Mouse (Mus musculus): ENCODE results near the gene Mapk3. TPM values are rescaled to one million over a fixed set of nuclear protein-coding genes. Genes with fewer than 3 reads are reported as not detected.
"Not testable (repeated sequence)": the region's sequence is repeated elsewhere in the genome, so short reads cannot be mapped to it uniquely, and the experiment has no call there.

Mapk3 gene
- polyA plus RNA-seq, 1 experiment from 2014 or later = 114 TPM

GRCm38 (mm10) chr7:126730256-126730789 lies 29.1 kb upstream of the Mapk3 start:
- not testable (repeated sequence) for H3K27me3 ChIP-seq (replicated peaks; ENCODE audit: control insufficient read depth, insufficient read depth, low read length); H3K4me2 ChIP-seq (ENCODE audit: low read length); H3K27ac ChIP-seq (ENCODE audit: low read depth, low read length); ATAC-seq; H3K4me1 ChIP-seq (ENCODE audit: control insufficient read depth, insufficient read depth, low read depth, low read length); H3K36me3 ChIP-seq (ENCODE audit: control insufficient read depth, insufficient read depth, low read length); H3K9me3 ChIP-seq (ENCODE audit: control insufficient read depth, low read length); H3K9ac ChIP-seq (ENCODE audit: low read depth, low read length); H3K4me3 ChIP-seq (ENCODE audit: low read length)
- 87% methylated on average over 4 of the region's 4 CpGs for WGBS

- H3K9ac ChIP-seq (ENCODE audit: low read depth, low read length) = no peak overlapping the region
- no peaks in the 10 kb centered on the region for H3K27me3 ChIP-seq (replicated peaks; ENCODE audit: control insufficient read depth, insufficient read depth, low read length)
- no peak for ATAC-seq
- H3K36me3 ChIP-seq (ENCODE audit: control insufficient read depth, insufficient read depth, low read length) = no peaks in the 10 kb centered on the region
- H3K27ac ChIP-seq (ENCODE audit: low read depth, low read length) = no peak overlapping the region
- no peak overlapping the region for H3K4me2 ChIP-seq (ENCODE audit: low read length)
- 76% methylated on average over 8 of the region's 8 CpGs for WGBS
- no peaks in the 10 kb centered on the region; the same call in 1 of the 2 replicates for H3K4me1 ChIP-seq (ENCODE audit: control insufficient read depth, insufficient read depth, low read depth, low read length)
- H3K4me3 ChIP-seq (ENCODE audit: low read length) = no peak overlapping the region
- H3K9me3 ChIP-seq (ENCODE audit: control insufficient read depth, low read length) = no peaks in the 10 kb centered on the region
Measured at GRCm38 (mm10) chr7:126736122-126736521, 23.3 kb upstream of the Mapk3 start.

GRCm38 (mm10) chr7:126739551-126739950 lies 19.9 kb upstream of the Mapk3 start:
- no peak overlapping the region for H3K4me2 ChIP-seq (ENCODE audit: low read length)
- no peak overlapping the region for H3K27ac ChIP-seq (ENCODE audit: low read depth, low read length)
- H3K27me3 ChIP-seq (replicated peaks; ENCODE audit: control insufficient read depth, insufficient read depth, low read length) = no peaks in the 10 kb centered on the region
- H3K4me3 ChIP-seq (ENCODE audit: low read length) = no peak overlapping the region
- no peaks in the 10 kb centered on the region for H3K36me3 ChIP-seq (ENCODE audit: control insufficient read depth, insufficient read depth, low read length)
- no peak overlapping the region for H3K9ac ChIP-seq (ENCODE audit: low read depth, low read length)
- H3K9me3 ChIP-seq (ENCODE audit: control insufficient read depth, low read length) = no peaks in the 10 kb centered on the region
- ATAC-seq = no peak
- H3K4me1 ChIP-seq (ENCODE audit: control insufficient read depth, insufficient read depth, low read depth, low read length) = no peaks in the 10 kb centered on the region; the same call in 1 of the 2 replicates
- 79% methylated on average over 17 of the region's 17 CpGs for WGBS

DNA sequence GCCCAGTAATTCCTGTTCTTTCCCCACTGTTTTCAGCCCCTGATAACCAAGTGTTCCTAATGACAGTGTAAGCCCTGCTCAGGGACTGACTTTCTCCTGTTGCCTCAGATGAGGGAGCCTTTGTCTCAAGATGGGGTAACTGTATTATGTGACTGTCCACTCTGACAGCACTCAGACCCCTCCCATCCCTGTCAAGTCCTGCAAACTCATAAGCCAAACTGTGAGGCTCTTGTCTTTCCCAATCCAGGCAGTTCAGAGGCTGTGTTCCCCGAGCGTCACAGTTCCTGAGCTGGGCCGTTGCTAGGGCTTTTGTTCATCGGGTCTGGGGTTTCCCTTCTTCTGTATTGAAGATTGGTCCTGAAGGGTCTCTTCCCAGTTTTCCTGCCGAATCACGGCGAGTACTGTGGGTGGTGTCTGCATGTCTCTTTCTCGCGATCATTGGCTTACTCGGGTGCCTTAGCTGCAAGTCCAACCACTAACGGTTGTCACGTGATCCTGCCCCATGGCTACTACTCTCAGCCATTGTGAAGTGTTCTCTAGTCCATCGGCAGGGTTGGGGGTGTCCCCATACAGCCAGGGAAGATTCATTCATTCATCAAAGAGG lies 19.2 kb upstream of the Mapk3 start:
- H3K27ac ChIP-seq (ENCODE audit: low read depth, low read length) = no peak overlapping the region
- WGBS = 62% methylated on average over 13 of the region's 13 CpGs
- no peak for ATAC-seq
- no peak overlapping the region for H3K4me3 ChIP-seq (ENCODE audit: low read length)
- no peaks in the 10 kb centered on the region for H3K36me3 ChIP-seq (ENCODE audit: control insufficient read depth, insufficient read depth, low read length)
- no peaks in the 10 kb centered on the region; the same call in 1 of the 2 replicates for H3K4me1 ChIP-seq (ENCODE audit: control insufficient read depth, insufficient read depth, low read depth, low read length)
- no peaks in the 10 kb centered on the region for H3K27me3 ChIP-seq (replicated peaks; ENCODE audit: control insufficient read depth, insufficient read depth, low read length)
- no peaks in the 10 kb centered on the region for H3K9me3 ChIP-seq (ENCODE audit: control insufficient read depth, low read length)
- no peak overlapping the region for H3K9ac ChIP-seq (ENCODE audit: low read depth, low read length)
- H3K4me2 ChIP-seq (ENCODE audit: low read length) = no peak overlapping the region; the same call in 1 of the 2 replicates

DNA sequence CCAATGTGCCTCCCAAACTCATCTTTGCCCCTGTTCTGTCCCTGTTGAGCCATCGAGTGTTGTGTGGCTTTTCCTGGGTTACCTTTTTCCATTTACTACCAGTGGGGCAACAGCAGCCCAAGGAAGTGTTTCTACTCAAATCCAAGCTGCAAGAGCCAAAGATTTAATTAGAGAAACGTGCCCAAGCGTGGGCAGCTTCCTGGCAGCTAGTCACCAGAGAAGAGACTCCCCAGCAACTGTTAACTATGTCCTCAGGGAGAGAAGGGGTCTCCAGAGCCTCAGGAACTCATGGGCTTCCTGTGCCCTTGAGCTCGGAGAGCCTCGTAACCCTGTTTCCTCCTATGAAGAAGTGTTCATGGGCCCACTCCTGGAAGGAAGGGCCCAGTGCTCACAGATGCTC lies 18.4 kb upstream of the Mapk3 start:
- WGBS = 84% methylated on average over 5 of the region's 5 CpGs
- no peak overlapping the region for H3K4me3 ChIP-seq (ENCODE audit: low read length)

DNA sequence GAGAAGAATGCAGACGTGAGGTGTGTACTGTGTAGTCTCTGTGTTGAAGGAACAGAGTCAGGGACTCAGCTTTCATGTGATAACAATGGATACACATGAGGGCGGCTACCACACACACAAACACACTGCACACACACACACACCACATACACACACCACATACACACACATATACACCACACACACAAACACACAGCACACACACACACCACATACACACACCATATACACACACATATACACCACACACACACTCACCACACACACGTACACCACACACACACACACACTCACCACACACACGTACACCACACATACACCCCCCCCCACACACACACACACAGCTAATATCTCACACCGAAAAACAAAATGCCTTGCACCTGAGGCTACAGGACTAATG lies 17.9 kb upstream of the Mapk3 start:
- Histone ChIP-seq H3K9ac (ENCODE audit: low read depth, low read length) (no peak overlapping the region), H3K4me1 (ENCODE audit: control insufficient read depth, insufficient read depth, low read depth, low read length) (no peaks in the 10 kb centered on the region; the same call in 1 of the 2 replicates), H3K4me3 (ENCODE audit: low read length) (no peak overlapping the region), H3K4me2 (ENCODE audit: low read length) (no peak overlapping the region), H3K36me3 (ENCODE audit: control insufficient read depth, insufficient read depth, low read length) (no peaks in the 10 kb centered on the region), H3K27me3 (replicated peaks; ENCODE audit: control insufficient read depth, insufficient read depth, low read length) (no peaks in the 10 kb centered on the region), H3K27ac (ENCODE audit: low read depth, low read length) (no peak overlapping the region), H3K9me3 (ENCODE audit: control insufficient read depth, low read length) (no peaks in the 10 kb centered on the region)
- ATAC-seq = no peak
- WGBS = 90% methylated on average over 5 of the region's 5 CpGs

More for the DNA sequence above, 18.4 kb upstream of the Mapk3 start:
- Histone ChIP-seq H3K36me3 (ENCODE audit: control insufficient read depth, insufficient read depth, low read length) (no peaks in the 10 kb centered on the region), H3K27me3 (replicated peaks; ENCODE audit: control insufficient read depth, insufficient read depth, low read length) (no peaks in the 10 kb centered on the region), H3K4me1 (ENCODE audit: control insufficient read depth, insufficient read depth, low read depth, low read length) (no peaks in the 10 kb centered on the region; the same call in 1 of the 2 replicates), H3K27ac (ENCODE audit: low read depth, low read length) (no peak overlapping the region), H3K4me2 (ENCODE audit: low read length) (no peak overlapping the region), H3K9me3 (ENCODE audit: control insufficient read depth, low read length) (no peaks in the 10 kb centered on the region), H3K9ac (ENCODE audit: low read depth, low read length) (no peak overlapping the region)
- no peak for ATAC-seq

GRCm38 (mm10) chr7:126741964-126742482 lies 17.4 kb upstream of the Mapk3 start:
- Histone ChIP-seq H3K9ac (ENCODE audit: low read depth, low read length) (no peak overlapping the region), H3K9me3 (ENCODE audit: control insufficient read depth, low read length) (no peaks in the 10 kb centered on the region), H3K4me2 (ENCODE audit: low read length) (no peak overlapping the region), H3K27me3 (replicated peaks; ENCODE audit: control insufficient read depth, insufficient read depth, low read length) (no peaks in the 10 kb centered on the region), H3K36me3 (ENCODE audit: control insufficient read depth, insufficient read depth, low read length) (no peaks in the 10 kb centered on the region), H3K4me1 (ENCODE audit: control insufficient read depth, insufficient read depth, low read depth, low read length) (no peaks in the 10 kb centered on the region; the same call in 1 of the 2 replicates), H3K27ac (ENCODE audit: low read depth, low read length) (no peak overlapping the region), H3K4me3 (ENCODE audit: low read length) (no peak overlapping the region)
- WGBS = 93% methylated on average over 13 of the region's 13 CpGs
- ATAC-seq = no peak

DNA sequence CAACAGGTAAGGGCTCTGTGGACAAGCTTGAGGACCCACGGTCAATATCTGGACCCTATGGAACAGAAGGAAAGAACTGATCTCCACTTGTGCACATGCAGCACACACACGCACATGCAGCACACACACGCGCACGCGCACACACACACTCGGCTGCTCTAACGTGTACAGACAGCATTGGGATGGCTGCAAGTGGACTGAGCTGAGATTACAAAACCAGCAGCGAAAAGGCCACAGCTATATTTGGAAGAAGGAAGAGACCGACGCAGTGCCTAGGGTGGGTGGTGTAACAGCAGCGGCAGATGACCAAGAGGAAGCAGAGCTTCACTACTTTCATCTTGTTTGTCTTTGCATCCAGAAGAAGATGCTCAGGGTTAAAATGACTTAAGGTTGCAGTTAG lies 13.3 kb upstream of the Mapk3 start:
- no peaks in the 10 kb centered on the region for H3K4me1 ChIP-seq (ENCODE audit: control insufficient read depth, insufficient read depth, low read depth, low read length)
- ATAC-seq = no peak
- no peaks in the 10 kb centered on the region for H3K9me3 ChIP-seq (ENCODE audit: control insufficient read depth, low read length)
- no peak overlapping the region for H3K27ac ChIP-seq (ENCODE audit: low read depth, low read length)
- 91% methylated on average over 12 of the region's 12 CpGs for WGBS
- H3K27me3 ChIP-seq (replicated peaks; ENCODE audit: control insufficient read depth, insufficient read depth, low read length) = no peaks in the 10 kb centered on the region
- no peak overlapping the region for H3K4me2 ChIP-seq (ENCODE audit: low read length)
- H3K4me3 ChIP-seq (ENCODE audit: low read length) = no peak overlapping the region
- no peaks in the 10 kb centered on the region for H3K36me3 ChIP-seq (ENCODE audit: control insufficient read depth, insufficient read depth, low read length)
- no peak overlapping the region for H3K9ac ChIP-seq (ENCODE audit: low read depth, low read length)

DNA sequence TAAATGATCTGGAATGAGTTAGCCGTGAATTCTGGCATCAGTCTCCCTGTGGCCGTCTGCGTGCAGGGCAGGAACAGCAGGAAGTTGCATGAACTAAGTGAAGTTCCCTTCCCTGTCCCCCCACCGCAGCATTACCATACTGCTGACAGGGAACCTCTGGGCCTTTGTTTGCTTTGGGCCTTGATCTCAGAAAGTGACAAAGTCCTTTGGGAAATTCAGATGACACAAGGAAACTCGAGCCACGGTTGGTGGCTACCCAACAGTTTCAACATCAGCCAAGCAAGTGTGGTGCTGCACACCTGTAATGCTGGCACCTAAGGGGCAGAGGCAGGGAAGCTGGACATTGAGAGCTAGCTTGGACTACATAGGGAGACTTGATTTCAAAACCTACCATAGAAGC lies 12.6 kb upstream of the Mapk3 start:
- no peak overlapping the region for H3K4me2 ChIP-seq (ENCODE audit: low read length)
- no peak overlapping the region for H3K9ac ChIP-seq (ENCODE audit: low read depth, low read length)
- H3K27ac ChIP-seq (ENCODE audit: low read depth, low read length) = no peak overlapping the region
- H3K27me3 ChIP-seq (replicated peaks; ENCODE audit: control insufficient read depth, insufficient read depth, low read length) = no peaks in the 10 kb centered on the region
- H3K4me3 ChIP-seq (ENCODE audit: low read length) = no peak overlapping the region
- H3K9me3 ChIP-seq (ENCODE audit: control insufficient read depth, low read length) = no peaks in the 10 kb centered on the region
- no peaks in the 10 kb centered on the region for H3K4me1 ChIP-seq (ENCODE audit: control insufficient read depth, insufficient read depth, low read depth, low read length)
- no peaks in the 10 kb centered on the region for H3K36me3 ChIP-seq (ENCODE audit: control insufficient read depth, insufficient read depth, low read length)
- no peak for ATAC-seq
- WGBS = 46% methylated on average over 6 of the region's 6 CpGs

All from hindbrain, embryonic 16.5 days (tissue).